Mouse (Mus musculus) frontal cortex, adult (tissue): ENCODE results near the gene Olfr804.

ENCODE experiments used
- ATAC-seq: cut with Nextera tagmentation; 2 replicates; pipeline ENCODE4 v1.9.2; 2017; ENCODE audit warnings: mild to moderate bottlenecking, moderate library complexity, mixed read lengths; ENCODE audit not compliant: low TSS enrichment

Gene Olfr804

DNA sequence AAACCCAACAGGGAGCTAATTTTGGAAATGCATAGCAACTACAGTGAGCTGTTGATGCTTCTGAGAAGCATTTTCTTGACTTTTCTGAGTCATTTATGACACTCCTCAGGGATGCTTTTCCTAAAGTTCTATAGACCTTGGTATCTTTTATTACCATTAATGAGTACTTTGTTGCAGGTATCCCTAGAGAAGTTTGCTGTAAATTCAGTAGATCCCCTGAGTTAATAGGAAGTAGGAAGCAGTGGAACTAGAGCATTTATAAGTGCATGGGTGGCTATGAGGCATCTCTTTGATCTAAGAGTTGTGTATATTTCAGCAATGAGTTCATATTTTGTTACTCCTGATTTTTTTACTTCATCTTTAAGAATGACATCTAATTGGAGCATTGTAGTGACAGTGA lies at the start of gene Olfr804:
Olfr804 (plus strand) TSS at position 301 of the 400 bp plus-strand sequence.
- ATAC-seq: no peak

DNA sequence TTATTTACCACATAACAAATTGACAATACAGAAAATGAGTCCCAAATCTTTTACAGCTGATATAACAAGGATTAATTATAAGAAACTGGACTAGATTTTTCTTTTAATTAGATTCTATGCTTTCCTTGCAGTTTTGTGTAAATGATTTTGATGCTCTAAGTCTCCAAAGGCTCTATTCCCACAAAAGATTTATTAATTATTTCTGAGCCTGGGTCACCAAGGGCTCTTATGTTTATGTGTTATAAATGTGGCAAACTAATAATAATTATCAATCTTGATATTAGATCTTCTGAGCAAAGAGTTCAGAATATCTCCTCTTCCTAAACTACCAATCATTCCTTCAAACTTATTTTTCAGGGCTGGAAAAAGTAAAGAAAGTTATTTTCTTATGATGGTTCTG lies 45.6 kb upstream of the Olfr804 start, which contains the start of gene Olfr800:
Olfr800 (plus strand) TSS at position 301 of the 400 bp plus-strand sequence.
- no peak for ATAC-seq

GRCm38 (mm10) chr10:129673765-129674164 lies 29.2 kb upstream of the Olfr804 start, which contains the start of gene Olfr801:
TSS of gene Olfr801 (minus strand) at chr10:129673865.
- no peak for ATAC-seq

GRCm38 (mm10) chr10:129688069-129688468 lies 14.9 kb upstream of the Olfr804 start, which contains the start of gene Olfr802:
TSS of gene Olfr802 (minus strand) at chr10:129688169.
- no peak for ATAC-seq

GRCm38 (mm10) chr10:129694186-129694585 lies 8.8 kb upstream of the Olfr804 start, which contains the start of gene Olfr803:
TSS of gene Olfr803 (minus strand) at chr10:129694286.
- no peak for ATAC-seq

DNA sequence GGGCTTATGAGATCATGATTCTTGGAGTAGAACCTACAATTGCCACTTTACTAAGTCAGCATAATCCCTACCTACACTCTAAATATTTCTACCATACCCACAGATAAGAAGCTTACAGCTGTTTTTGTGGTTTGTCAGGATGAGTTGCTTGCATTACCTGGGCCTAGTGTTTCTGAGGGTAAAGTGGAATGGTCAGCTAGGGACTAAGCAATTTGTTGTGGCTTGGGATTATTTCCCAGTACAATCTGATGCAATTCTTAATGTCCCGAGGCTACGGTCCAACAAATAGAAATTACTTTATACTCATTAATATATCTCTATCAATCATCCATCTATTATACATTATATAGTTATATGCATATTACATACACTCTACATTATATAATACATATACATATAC lies 26.3 kb downstream of the Olfr804 start, which contains the start of gene Olfr805:
Olfr805 (minus strand) TSS at position 101 of the 400 bp plus-strand sequence.
- ATAC-seq: no peak

GRCm38 (mm10) chr10:129741821-129742220 lies 38.8 kb downstream of the Olfr804 start, which contains the start of gene Olfr806:
TSS of gene Olfr806 (minus strand) at chr10:129741921.
- ATAC-seq: no peak

DNA sequence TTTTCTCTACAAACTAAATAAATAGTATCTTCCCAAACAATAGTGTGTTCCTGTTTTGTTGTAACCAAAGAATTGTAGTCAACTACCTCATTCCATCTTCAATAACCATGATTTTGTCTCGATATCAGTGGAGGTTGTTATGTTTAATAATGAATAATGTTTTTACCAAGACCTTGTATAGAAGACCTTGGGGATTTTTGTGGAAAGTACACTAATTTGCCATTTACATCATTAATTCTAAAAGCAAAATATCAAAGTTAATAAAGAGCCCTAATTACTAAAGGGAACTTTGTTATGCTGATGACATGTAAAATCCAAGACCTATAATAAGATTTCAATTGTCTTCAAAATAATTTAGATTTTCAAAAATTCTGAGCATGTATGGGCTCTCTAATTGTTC lies 54.7 kb downstream of the Olfr804 start, which contains the start of gene Olfr807:
Olfr807 (minus strand) TSS at position 101 of the 400 bp plus-strand sequence.
- no peak for ATAC-seq
